Mouse (Mus musculus) activated CD4-positive, CD25-positive, alpha-beta regulatory T cell (primary cell): ENCODE measurements around the gene C2cd4d. TPM values are rescaled to one million over a fixed set of nuclear protein-coding genes. Genes with fewer than 3 reads are reported as not detected.

Experiments
- polyA plus RNA-seq, 2 experiments: library from polyadenylated mRNA; unstranded; fragments of 100-300 nt; shearing (Covaris generic); gene quantifications; one replicate each; pipeline ENCODE4 v1.2.1; 2017

C2cd4d gene
- polyA plus RNA-seq, result under 1 TPM in 1 of 2 experiments, not detected in 1; 0.24 TPM

DNA sequence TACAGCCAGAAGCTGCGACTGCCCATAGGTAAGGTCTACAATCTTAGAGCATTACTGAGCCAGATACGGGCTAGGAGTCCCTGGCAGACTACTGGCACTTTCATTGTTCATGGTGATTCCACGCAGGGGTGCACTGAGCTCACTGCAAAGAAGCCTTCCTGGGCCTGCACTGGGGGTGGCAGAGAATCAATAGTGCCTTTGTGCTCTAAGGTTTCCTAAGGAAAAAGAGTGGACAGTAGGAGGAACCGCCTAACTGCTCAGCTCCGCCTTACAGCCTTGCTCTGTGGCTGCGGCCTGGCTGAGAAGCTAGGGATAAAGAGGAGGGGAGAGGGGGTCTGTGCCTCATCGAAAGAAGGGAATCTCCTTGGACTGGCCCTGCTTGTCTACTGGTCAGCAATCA lies at the start of gene C2cd4d:
Gene C2cd4d, plus strand, starts transcription at position 301 of the 400 bp plus-strand sequence.

DNA sequence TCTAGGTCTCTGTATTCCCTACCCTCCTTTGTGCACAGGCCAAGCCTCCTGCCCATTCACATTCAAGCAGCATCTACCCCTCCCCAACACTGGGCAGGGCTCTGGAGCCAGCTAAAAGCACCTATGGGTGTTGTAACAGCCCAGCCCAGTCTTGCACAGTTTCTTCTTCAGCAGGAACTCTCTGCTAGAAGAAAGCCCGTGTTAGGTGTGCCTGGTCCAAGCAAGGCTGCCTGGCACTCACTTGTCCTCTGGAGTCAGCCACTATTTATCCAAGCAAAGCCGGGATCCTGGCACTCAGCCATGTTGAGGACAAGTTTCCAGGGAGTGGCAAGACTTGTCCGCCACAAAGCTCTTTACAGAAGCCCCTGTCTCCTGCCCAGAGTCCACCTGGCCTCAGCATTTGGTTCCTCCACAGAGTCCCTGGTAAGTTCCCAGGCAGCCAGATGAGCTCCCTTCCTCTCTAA lies 20.2 kb upstream of the C2cd4d start, which contains the start of gene Them5:
Gene Them5, plus strand, starts transcription at position 141 of the 464 bp plus-strand sequence.

DNA sequence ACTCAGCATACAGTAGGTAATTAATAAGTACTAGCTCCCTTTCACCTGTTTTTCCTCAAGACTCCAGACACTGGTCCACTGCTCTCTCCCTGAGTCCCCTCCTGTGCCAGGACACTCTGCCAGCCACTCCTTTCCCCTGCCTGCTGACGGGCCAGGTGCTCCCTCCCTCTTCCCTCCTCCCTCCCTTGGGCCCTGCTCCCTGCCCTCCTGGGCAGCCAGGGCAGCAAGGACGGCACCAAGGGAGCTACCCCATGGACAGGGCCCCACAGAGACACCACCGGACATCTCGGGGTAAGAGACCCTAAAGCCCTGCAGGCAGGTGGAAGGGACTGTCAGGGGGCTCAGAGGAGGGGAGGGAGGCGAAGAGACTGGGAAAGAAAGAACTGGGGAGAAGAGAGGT lies 10.4 kb downstream of the C2cd4d start, which contains the start of gene Rorc:
Gene Rorc, plus strand, starts transcription at position 154 of the 400 bp plus-strand sequence.

DNA sequence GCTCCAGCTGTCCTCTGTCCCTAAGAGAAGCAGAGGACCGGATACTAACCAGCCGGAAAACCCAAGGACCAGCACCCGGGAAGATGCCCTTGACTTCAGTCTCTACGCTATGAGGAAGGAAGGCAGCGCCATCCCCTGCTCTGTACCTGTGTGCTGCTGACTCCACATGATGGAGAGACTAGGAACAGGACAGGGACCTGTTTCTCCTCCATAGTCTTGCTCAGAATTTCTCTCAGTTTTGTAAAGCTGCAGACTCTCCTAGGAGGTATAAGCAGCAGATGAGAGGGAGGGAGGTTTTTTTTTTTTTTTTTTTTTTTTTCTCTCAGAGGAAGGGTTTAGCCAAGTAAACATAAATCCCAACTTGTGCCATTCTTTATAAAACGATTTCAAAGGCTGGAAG lies 36.0 kb downstream of the C2cd4d start, which contains the start of gene Lingo4:
Gene Lingo4, plus strand, starts transcription at position 301 of the 400 bp plus-strand sequence.

DNA sequence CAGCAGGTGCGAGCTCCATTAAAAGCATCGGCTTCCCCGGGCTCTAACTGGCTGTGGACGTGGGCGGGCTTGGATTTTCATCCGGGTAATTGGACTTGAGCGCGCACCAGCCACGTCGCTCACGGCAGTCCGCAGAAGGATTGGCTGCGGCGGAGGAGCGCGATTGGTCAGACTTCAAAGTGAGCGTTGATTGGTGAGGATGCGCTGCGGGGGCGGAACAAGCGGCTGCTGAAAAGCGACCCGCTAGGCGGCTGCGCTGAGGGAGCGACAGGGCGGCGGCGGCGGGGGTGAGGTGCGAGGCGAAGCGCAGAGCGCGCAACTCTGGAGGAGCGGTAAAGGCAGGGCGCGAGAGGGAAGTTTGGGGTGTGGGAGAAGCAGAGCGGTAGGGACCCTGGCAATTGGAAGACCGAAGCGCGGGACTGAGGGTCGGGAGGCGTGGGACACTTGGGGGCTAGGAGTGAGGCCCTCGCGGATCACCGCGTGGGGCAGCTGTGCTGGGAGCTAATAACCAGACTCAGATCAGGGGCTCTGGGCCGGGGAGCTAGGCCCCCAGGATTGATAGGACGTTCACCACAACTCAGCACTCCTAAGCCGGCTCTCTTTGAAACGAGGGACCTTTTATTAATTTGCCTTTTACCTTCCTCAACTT lies 50.9 kb downstream of the C2cd4d start, which contains the start of gene Tdrkh:
Gene Tdrkh, plus strand, starts transcription at position 243 of the 649 bp plus-strand sequence.

Other genes with a start within 250 kb of the C2cd4d start
- not detected for gene Gm10696, start 184.2 kb upstream of the C2cd4d start, polyA plus RNA-seq
- gene Gm5286, start 165.7 kb upstream of the C2cd4d start, polyA plus RNA-seq, result not detected
- gene Gm4778, start 98.4 kb upstream of the C2cd4d start, polyA plus RNA-seq, result not detected
- gene Them4, start 52.3 kb upstream of the C2cd4d start, polyA plus RNA-seq, result 1 to 10 TPM; 4.2 to 6.5 TPM
- not detected for gene Them5, start 20.3 kb upstream of the C2cd4d start, polyA plus RNA-seq
- 1 to 10 TPM in 1 of 2 experiments, under 1 TPM in 1; 0.82 to 2.3 TPM for gene Rorc, start 10.4 kb downstream of the C2cd4d start, polyA plus RNA-seq
- under 1 TPM in 1 of 2 experiments, not detected in 1; 0.12 TPM for gene Lingo4, start 36.1 kb downstream of the C2cd4d start, polyA plus RNA-seq
- gene Tdrkh, start 50.8 kb downstream of the C2cd4d start, polyA plus RNA-seq, result 1 to 10 TPM; 3.8 to 4.7 TPM
- 10 to 100 TPM; 39.5 to 72.8 TPM for gene Mrpl9, start 80.9 kb downstream of the C2cd4d start, polyA plus RNA-seq
- 1 to 10 TPM in 1 of 2 experiments, under 1 TPM in 1; 0.64 to 2.0 TPM for gene Oaz3, start 81.5 kb downstream of the C2cd4d start, polyA plus RNA-seq
- gene Celf3, start 115.9 kb downstream of the C2cd4d start, polyA plus RNA-seq, result 1 to 10 TPM; 1.0 to 2.2 TPM
- under 1 TPM in 1 of 2 experiments, not detected in 1; 0.69 TPM for gene Riiad1, start 117.9 kb downstream of the C2cd4d start, polyA plus RNA-seq
- gene Snx27, start 220.3 kb downstream of the C2cd4d start, polyA plus RNA-seq, result 10 to 100 TPM; 18.4 to 24.6 TPM